Comparison of ENCODE assay signal across 8 mouse cellular contexts in genomic region chr3:67553281-67553680, GRCm38 (mm10). TPM values are rescaled to one million over a fixed set of nuclear protein-coding genes. Genes with fewer than 3 reads are reported as not detected.
DNase-seq lines count a peak whose midpoint lies in the region; ATAC-seq and TF ChIP-seq lines count a peak whose summit lies in the region.
"Had no signal": no experiment of that assay in that cellular context is flagged by ENCODE, and none has a peak within 500 bp of the region (broad histone marks: within the 10 kb centered on the region; RNA-seq: fewer than 3 reads in every experiment).

No protein-coding gene starts in this region.

- 54% methylated on average over 4 of the region's 4 CpGs for WGBS in hindbrain, embryonic 11.5 days
- WGBS in hindbrain, embryonic 12.5 days = 40% methylated on average over 4 of the region's 4 CpGs

- no peak overlapping the region for H3K4me2 ChIP-seq in hindbrain, embryonic 11.5 days (replicated peaks; ENCODE audit: low read depth, low read length)
- H3K4me2 ChIP-seq in hindbrain, embryonic 12.5 days (replicated peaks) = no peak overlapping the region
- H3K4me2 ChIP-seq: midbrain, embryonic 12.5 days had no signal

- no peaks in the 10 kb centered on the region for H3K4me1 ChIP-seq in hindbrain, embryonic 11.5 days (replicated peaks; ENCODE audit: control insufficient read depth, insufficient read depth, low read length)
- H3K4me1 ChIP-seq in hindbrain, embryonic 12.5 days = peaks cover 10% of the 10 kb centered on the region
- peaks cover 16% of the 10 kb centered on the region for H3K4me1 ChIP-seq in E14TG2a.4 (replicated peaks; ENCODE audit: low read depth, low read length)
- H3K4me1 ChIP-seq: midbrain, embryonic 12.5 days had no signal

- TF ChIP-seq CTCF in E14TG2a.4 (conservative IDR thresholded peaks at IDR 0.05; ENCODE audit: low read length) = no peak
- TF ChIP-seq CTCF in gastrocnemius, adult 2 months (IDR thresholded peaks at IDR 0.05) = no peak

- no peak for ATAC-seq in hindbrain, embryonic 11.5 days (ENCODE audit: low FRiP score)
- no peak for ATAC-seq in hindbrain, embryonic 12.5 days (ENCODE audit: low FRiP score)
- no peak for ATAC-seq in monocyte, adult 5-6 weeks (replicated peaks; ENCODE audit: insufficient number of reproducible peaks, low FRiP score, low TSS enrichment, poor library complexity, severe bottlenecking)

- H3K9me3 ChIP-seq in hindbrain, embryonic 11.5 days (ENCODE audit: control insufficient read depth, low read length) = no peaks in the 10 kb centered on the region
- no peaks in the 10 kb centered on the region for H3K9me3 ChIP-seq in hindbrain, embryonic 12.5 days (replicated peaks)
- H3K9me3 ChIP-seq in E14TG2a.4 (ENCODE audit: low read length) = no peaks in the 10 kb centered on the region
- H3K9me3 ChIP-seq: midbrain, embryonic 12.5 days had no signal

- intact Hi-C loops in gastrocnemius, adult 2 months (cut with DNase I) = no loop called here

- H3K27ac ChIP-seq in hindbrain, embryonic 11.5 days (ENCODE audit: low read depth, low read length) = no peak overlapping the region
- no peak overlapping the region for H3K27ac ChIP-seq in hindbrain, embryonic 12.5 days
- no peak overlapping the region for H3K27ac ChIP-seq in gastrocnemius, adult 2 months
- H3K27ac ChIP-seq: midbrain, embryonic 12.5 days had no signal

- no peak overlapping the region for H3K4me3 ChIP-seq in hindbrain, embryonic 11.5 days (ENCODE audit: low read depth, low read length)
- H3K4me3 ChIP-seq in hindbrain, embryonic 12.5 days = no peak overlapping the region
- 0 out of 2 replicates have a peak overlapping the region, but pooled peaks have one; percentile 7 for H3K4me3 ChIP-seq in E14TG2a.4 (replicated peaks; ENCODE audit: low read length)
- H3K4me3 ChIP-seq in gastrocnemius, adult 2 months = no peak overlapping the region
- H3K4me3 ChIP-seq: midbrain, embryonic 12.5 days had no signal

- peak; percentile 31 for DNase-seq in hindbrain, embryonic 11.5 days (ENCODE audit: low spot score)
- peak; percentile 51 for DNase-seq in R1 (ENCODE audit: low read depth, low spot score)
- peak; percentile 22 for DNase-seq in kidney, adult 9 months
- no peak for DNase-seq in gastrocnemius, adult 2 months

- no peaks in the 10 kb centered on the region for H3K27me3 ChIP-seq in hindbrain, embryonic 11.5 days (ENCODE audit: control insufficient read depth, insufficient read depth, low read length)
- H3K27me3 ChIP-seq in hindbrain, embryonic 12.5 days = no peaks in the 10 kb centered on the region
- peaks cover 6% of the 10 kb centered on the region for H3K27me3 ChIP-seq in E14TG2a.4 (ENCODE audit: insufficient read depth, low read length)
- H3K27me3 ChIP-seq: midbrain, embryonic 12.5 days had no signal

- no peak overlapping the region for H3K9ac ChIP-seq in hindbrain, embryonic 11.5 days (ENCODE audit: low read depth, low read length)
- H3K9ac ChIP-seq in hindbrain, embryonic 12.5 days = no peak overlapping the region
- H3K9ac ChIP-seq: midbrain, embryonic 12.5 days had no signal

- no peaks in the 10 kb centered on the region for H3K36me3 ChIP-seq in hindbrain, embryonic 11.5 days (ENCODE audit: control insufficient read depth, insufficient read depth, low read length)
- H3K36me3 ChIP-seq in hindbrain, embryonic 12.5 days = no peaks in the 10 kb centered on the region
- no peaks in the 10 kb centered on the region for H3K36me3 ChIP-seq in E14TG2a.4 (ENCODE audit: insufficient read depth, low read length)
- H3K36me3 ChIP-seq: midbrain, embryonic 12.5 days had no signal

RNA-seq across cellular contexts. Expression of gene Mfsd1, which starts 29.3 kb away (rescaled TPM):
- 63.6 and 73.6 TPM in 2 replicates for polyA plus RNA-seq in hindbrain, embryonic 11.5 days (2014; fragmentation: Nextera tagmentation; extraction: Ambion mirVana)
- 56.0 and 57.1 TPM in 2 replicates for polyA plus RNA-seq in hindbrain, embryonic 12.5 days (2016; fragmentation: Nextera tagmentation; extraction: Ambion mirVana)
- total RNA-seq in monocyte, adult 5-6 weeks (2017) = 173 to 236 TPM (median 206 TPM) in 3 replicates
- 10 to 100 TPM; 23.5 to 26.4 TPM for total RNA-seq in gastrocnemius, adult 2 months (2021)

RNA-seq across cellular contexts. Expression of gene Rarres1, which starts 38.0 kb away (rescaled TPM):
- polyA plus RNA-seq in hindbrain, embryonic 11.5 days (2014; fragmentation: Nextera tagmentation; extraction: Ambion mirVana) = 1.1 and 1.3 TPM in 2 replicates
- 1.3 and 1.6 TPM in 2 replicates for polyA plus RNA-seq in hindbrain, embryonic 12.5 days (2016; fragmentation: Nextera tagmentation; extraction: Ambion mirVana)
- total RNA-seq in monocyte, adult 5-6 weeks (2017) = not detected in 3 replicates
- total RNA-seq in gastrocnemius, adult 2 months (2021) = 1 to 10 TPM in 1 of 2 experiments, under 1 TPM in 1; 0.23 to 1.0 TPM
